Mouse (Mus musculus) spleen, adult 10 weeks (tissue): ENCODE results near the gene Olfr1330. TPM values are rescaled to one million over a fixed set of nuclear protein-coding genes. Genes with fewer than 3 reads are reported as not detected.

Source experiments
- polyA plus RNA-seq: library from polyadenylated mRNA; stranded (reverse); fragments of 350-450 nt; fragmentation: Illumina TruSeq; extraction: RNeasy Lipid Tissue Mini Kit (QIAGEN cat#74804); gene quantifications from one replicate; pipeline ENCODE4 v1.2.3, GENCODE M21; 2015; ENCODE audit warnings: low replicate concordance; ENCODE audit not compliant: insufficient read depth

Olfr1330 gene
- not detected for polyA plus RNA-seq

GRCm38 (mm10) chr4:118888297-118888696 lies at the start of gene Olfr1330:
Gene Olfr1330 (plus strand): TSS chr4:118888597.

GRCm38 (mm10) chr4:118864349-118864748 lies 24.0 kb upstream of the Olfr1330 start, which contains the start of gene Olfr1331:
Gene Olfr1331 (plus strand): TSS chr4:118864649.

GRCm38 (mm10) chr4:118917365-118917764 lies 29.0 kb downstream of the Olfr1330 start, which contains the start of gene Olfr1329:
Gene Olfr1329 (minus strand): TSS chr4:118917465.

GRCm38 (mm10) chr4:118938512-118938911 lies 50.1 kb downstream of the Olfr1330 start, which contains the start of gene Olfr1328:
Gene Olfr1328 (minus strand): TSS chr4:118938612.

Other genes with a start within 250 kb of the Olfr1330 start
- gene Olfr62, start 229.6 kb upstream of the Olfr1330 start, polyA plus RNA-seq: not detected
- gene Olfr1342, start 195.8 kb upstream of the Olfr1330 start, polyA plus RNA-seq: not detected
- not detected for gene Olfr1341, start 185.1 kb upstream of the Olfr1330 start, polyA plus RNA-seq
- not detected for gene Olfr1340, start 168.5 kb upstream of the Olfr1330 start, polyA plus RNA-seq
- not detected for gene Olfr1339, start 156.4 kb upstream of the Olfr1330 start, polyA plus RNA-seq
- not detected for gene Olfr1338, start 129.9 kb upstream of the Olfr1330 start, polyA plus RNA-seq
- not detected for gene Olfr1337, start 106.0 kb upstream of the Olfr1330 start, polyA plus RNA-seq
- gene Olfr1335, start 78.7 kb upstream of the Olfr1330 start, polyA plus RNA-seq: not detected
- not detected for gene Olfr1333, start 52.3 kb upstream of the Olfr1330 start, polyA plus RNA-seq
- gene Olfr1331, start 23.9 kb upstream of the Olfr1330 start, polyA plus RNA-seq: not detected
- not detected for gene Olfr1329, start 28.9 kb downstream of the Olfr1330 start, polyA plus RNA-seq
- gene Olfr1328, start 50.0 kb downstream of the Olfr1330 start, polyA plus RNA-seq: not detected
- gene Lao1, start 73.0 kb downstream of the Olfr1330 start, polyA plus RNA-seq: not detected
- 16.5 TPM for gene Slc2a1, start 220.1 kb downstream of the Olfr1330 start, polyA plus RNA-seq